Mouse (Mus musculus) cortical plate, adult 2 months (tissue): ENCODE results near the gene Glmn. TPM values are rescaled to one million over a fixed set of nuclear protein-coding genes. Genes with fewer than 3 reads are reported as not detected.

ENCODE experiments used
- H3K27ac ChIP-seq: fragments of 200-500 bp; 2 replicates; pipeline ENCODE4 v1.5.1; 2012; ENCODE audit warnings: low read length, control low read depth, inconsistent platforms; ENCODE audit not compliant: insufficient read depth
- H3K4me1 ChIP-seq: fragments of 200-500 bp; 2 replicates; pipeline ENCODE4 v1.6.1; 2011; ENCODE audit warnings: low read length; ENCODE audit not compliant: control insufficient read depth, insufficient read depth
- H3K4me3 ChIP-seq: fragments of 200-500 bp; 2 replicates; pipeline ENCODE4 v1.5.1; 2011; ENCODE audit warnings: mild to moderate bottlenecking, low read length, control low read depth; ENCODE audit not compliant: insufficient read depth
- CTCF ChIP-seq: fragments of 200-500 bp; IDR thresholded peaks from 2 replicates; pipeline ENCODE4 v1.5.1; 2011; ENCODE audit warnings: mild to moderate bottlenecking, control low read depth, low read length; ENCODE audit not compliant: insufficient read depth; ENCODE audit errors: extremely low read depth
- POLR2A ChIP-seq: fragments of 200-500 bp; IDR thresholded peaks from 2 replicates; pipeline ENCODE4 v1.6.1; 2011; ENCODE audit warnings: mild to moderate bottlenecking, low read length, control low read depth; ENCODE audit not compliant: insufficient read depth; ENCODE audit errors: extremely low read depth
- polyA plus RNA-seq: library from polyadenylated mRNA; depleted of rRNA; stranded (reverse); fragments of >200 nt; gene quantifications from 2 replicates; pipeline ENCODE4 v1.2.3, GENCODE M21; 2012; rRNA removed

Glmn gene
- polyA plus RNA-seq, 1 experiment, result 17.6 TPM

GRCm38 (mm10) chr5:107499891-107500535 is 97.7 kb downstream of the Glmn start:
- Histone ChIP-seq H3K4me1 (peaks cover 2% of the 10 kb centered on the region), H3K27ac (no peak overlapping the region), H3K4me3 (peak overlapping the region; percentile 36)
- TF ChIP-seq POLR2A (no peak), CTCF (no peak)

Other genes starting within 250 kb of the Glmn start
- gene Ephx4, start 195.2 kb downstream of the Glmn start, polyA plus RNA-seq, result 113 and 123 TPM in 2 replicates
- 0.06 and 0.10 TPM in 2 replicates for gene Lpcat2b, start 166.3 kb downstream of the Glmn start, polyA plus RNA-seq
- 96.9 and 98.0 TPM in 2 replicates for gene Btbd8, start 159.9 kb downstream of the Glmn start, polyA plus RNA-seq
- 0.89 and 0.96 TPM in 2 replicates for gene Gm42669, start 90.3 kb downstream of the Glmn start, polyA plus RNA-seq
- gene 1700028K03Rik, start 63.2 kb downstream of the Glmn start, polyA plus RNA-seq, result 0.73 and 0.81 TPM in 2 replicates
- 15.2 TPM in 2 replicates for gene Rpap2, start 515 bp downstream of the Glmn start, polyA plus RNA-seq
- gene Gfi1, start 128.1 kb upstream of the Glmn start, polyA plus RNA-seq, result 0.11 TPM in 1 of 2 replicates, not detected in the other
- gene Ube2d2b, start 232.2 kb upstream of the Glmn start, polyA plus RNA-seq, result not detected in 2 replicates